In genomic region chr13:37347871-37348595, GRCm38 (mm10) we compare ENCODE assay signal across 15 mouse cellular contexts. TPM values are rescaled to one million over a fixed set of nuclear protein-coding genes. Genes with fewer than 3 reads are reported as not detected.
DNase-seq lines count a peak whose midpoint lies in the region; ATAC-seq and TF ChIP-seq lines count a peak whose summit lies in the region.
"Had no signal": no experiment of that assay in that cellular context is flagged by ENCODE, and none has a peak within 500 bp of the region (broad histone marks: within the 10 kb centered on the region; RNA-seq: fewer than 3 reads in every experiment).

No protein-coding gene starts in this region.

- DNase-seq in lung, postnatal 0 days (ENCODE audit: low spot score) = peak; percentile 21
- no peak for DNase-seq in lung, adult 2 months
- no peak for DNase-seq in gastrocnemius, postnatal 25 days
- no peak for DNase-seq in heart, postnatal 10 days
- DNase-seq: adrenal gland, adult 2 months; cerebellum, adult 2 months; right cerebral cortex, adult 18-20 months; thymus, postnatal 25 days had no signal

- WGBS in lung, postnatal 0 days = 54% methylated on average over 8 of the region's 8 CpGs
- 59% methylated on average over 8 of the region's 8 CpGs for WGBS in lung, adult 2 months
- WGBS in intestine, postnatal 0 days = 75% methylated on average over 8 of the region's 8 CpGs

- H3K4me2 ChIP-seq in lung, postnatal 0 days (replicated peaks; ENCODE audit: low read depth, low read length) = no peak overlapping the region
- no peak overlapping the region for H3K4me2 ChIP-seq in intestine, postnatal 0 days (replicated peaks; ENCODE audit: low read depth)
- H3K4me2 ChIP-seq: embryonic facial prominence, embryonic 13.5 days; hindbrain, embryonic 12.5 days; limb, embryonic 15.5 days; midbrain, embryonic 12.5 days had no signal

- TF ChIP-seq EP300 in lung, postnatal 0 days (IDR thresholded peaks at IDR 0.05) = no peak

- no peaks in the 10 kb centered on the region for H3K27me3 ChIP-seq in lung, postnatal 0 days (replicated peaks; ENCODE audit: insufficient read depth, low read length)
- no peaks in the 10 kb centered on the region for H3K27me3 ChIP-seq in intestine, postnatal 0 days (replicated peaks; ENCODE audit: control insufficient read depth, insufficient read depth, low read length)
- H3K27me3 ChIP-seq: embryonic facial prominence, embryonic 13.5 days; hindbrain, embryonic 12.5 days; limb, embryonic 15.5 days; midbrain, embryonic 12.5 days had no signal

- TF ChIP-seq POLR2A in lung, adult 2 months (IDR thresholded peaks at IDR 0.05; ENCODE audit: borderline replicate concordance, extremely low read depth, low read depth, low read length) = no peak

- no peak overlapping the region for H3K4me3 ChIP-seq in lung, postnatal 0 days (ENCODE audit: low read depth, low read length)
- H3K4me3 ChIP-seq in lung, adult 2 months (replicated peaks; ENCODE audit: extremely low read depth, low read depth, low read length) = no peak overlapping the region
- no peak overlapping the region for H3K4me3 ChIP-seq in intestine, postnatal 0 days (ENCODE audit: low read depth, low read length)
- H3K4me3 ChIP-seq: embryonic facial prominence, embryonic 13.5 days; hindbrain, embryonic 12.5 days; limb, embryonic 15.5 days; midbrain, embryonic 12.5 days had no signal

- H3K27ac ChIP-seq in lung, postnatal 0 days (ENCODE audit: low read length) = peak overlapping the region; percentile 14; the same call in 1 of the 2 replicates
- H3K27ac ChIP-seq in intestine, postnatal 0 days (ENCODE audit: low read depth, low read length) = no peak overlapping the region
- H3K27ac ChIP-seq: embryonic facial prominence, embryonic 13.5 days; hindbrain, embryonic 12.5 days; limb, embryonic 15.5 days; midbrain, embryonic 12.5 days had no signal

- no peak for ATAC-seq in lung, postnatal 0 days
- ATAC-seq in common myeloid progenitor, adult 5-6 weeks (replicated peaks; ENCODE audit: low read depth, poor library complexity, severe bottlenecking) = peak; percentile 75
- ATAC-seq in megakaryocyte progenitor cell, adult 5-6 weeks (replicated peaks; ENCODE audit: poor library complexity) = peak; percentile 71
- ATAC-seq in intestine, postnatal 0 days = no peak

- intact Hi-C loops in heart, postnatal 10 days (cut with DNase I) = no loop called here

- H3K4me1 ChIP-seq in lung, postnatal 0 days (ENCODE audit: insufficient read depth, low read depth, low read length) = no peaks in the 10 kb centered on the region
- H3K4me1 ChIP-seq in lung, adult 2 months (ENCODE audit: control insufficient read depth, insufficient read depth, low read length) = no peaks in the 10 kb centered on the region
- H3K4me1 ChIP-seq in intestine, postnatal 0 days (replicated peaks; ENCODE audit: control insufficient read depth, insufficient read depth, low read length) = no peaks in the 10 kb centered on the region
- H3K4me1 ChIP-seq: hindbrain, embryonic 12.5 days; midbrain, embryonic 12.5 days had no signal

- TF ChIP-seq CTCF in lung, postnatal 0 days (IDR thresholded peaks at IDR 0.05) = no peak
- TF ChIP-seq CTCF in lung, adult 2 months (IDR thresholded peaks at IDR 0.05; ENCODE audit: insufficient read depth, low read length) = no peak
- TF ChIP-seq CTCF in intestine, postnatal 0 days (IDR thresholded peaks at IDR 0.05; ENCODE audit: low read depth) = no peak

- H3K9ac ChIP-seq in lung, postnatal 0 days (replicated peaks; ENCODE audit: low read depth) = no peak overlapping the region
- H3K9ac ChIP-seq in intestine, postnatal 0 days (ENCODE audit: low read depth, low read length) = no peak overlapping the region
- H3K9ac ChIP-seq: embryonic facial prominence, embryonic 13.5 days; hindbrain, embryonic 12.5 days; limb, embryonic 15.5 days; midbrain, embryonic 12.5 days had no signal

- H3K36me3 ChIP-seq in lung, postnatal 0 days (ENCODE audit: insufficient read depth, low read length) = no peaks in the 10 kb centered on the region
- no peaks in the 10 kb centered on the region for H3K36me3 ChIP-seq in intestine, postnatal 0 days (ENCODE audit: control insufficient read depth, insufficient read depth)
- H3K36me3 ChIP-seq: embryonic facial prominence, embryonic 13.5 days; hindbrain, embryonic 12.5 days; limb, embryonic 15.5 days; midbrain, embryonic 12.5 days had no signal

- H3K9me3 ChIP-seq in lung, postnatal 0 days (ENCODE audit: low read length) = no peaks in the 10 kb centered on the region
- H3K9me3 ChIP-seq in intestine, postnatal 0 days (ENCODE audit: control insufficient read depth) = no peaks in the 10 kb centered on the region
- H3K9me3 ChIP-seq: embryonic facial prominence, embryonic 13.5 days; hindbrain, embryonic 12.5 days; limb, embryonic 15.5 days; midbrain, embryonic 12.5 days had no signal

RNA-seq across cellular contexts. Expression of gene Ly86, which starts 3.0 kb away (rescaled TPM):
- polyA plus RNA-seq in lung, postnatal 0 days (2015; fragmentation: Nextera tagmentation; extraction: Ambion mirVana) = 13.8 and 15.5 TPM in 2 replicates
- 6.6 and 6.9 TPM in 2 replicates for polyA plus RNA-seq in lung, adult 2 months (2012; rRNA removed)
- total RNA-seq in common myeloid progenitor, adult 5-6 weeks (2017) = 104 and 113 TPM in 2 replicates
- 177 and 225 TPM in 2 replicates for total RNA-seq in megakaryocyte progenitor cell, adult 5-6 weeks (2015)
- total RNA-seq in megakaryocyte progenitor cell, adult 5-6 weeks (2017) = 136 and 198 TPM in 2 replicates
- total RNA-seq in gastrocnemius, postnatal 25 days (2021) = under 1 TPM; 0.56 to 0.88 TPM
- polyA plus RNA-seq in intestine, postnatal 0 days (2015; fragmentation: Nextera tagmentation; extraction: Ambion mirVana) = 6.7 and 8.3 TPM in 2 replicates
- 1 to 10 TPM; 2.3 TPM for total RNA-seq in heart, postnatal 10 days (2021)

Comparison
In these comparisons a context has a peak if more than half of its experiments do, and no peak if none do; other contexts are left out.
1. ATAC-seq: peak in common myeloid progenitor, adult 5-6 weeks (single experiment) and megakaryocyte progenitor cell, adult 5-6 weeks (single experiment); none in lung, postnatal 0 days (single experiment) and intestine, postnatal 0 days (single experiment).
2. RNA of gene Ly86, which starts 3.0 kb away (total RNA-seq): 136 to 225 TPM in megakaryocyte progenitor cell, adult 5-6 weeks and 104 to 113 TPM in common myeloid progenitor, adult 5-6 weeks; 2.3 TPM in heart, postnatal 10 days and 0.56 to 0.88 TPM in gastrocnemius, postnatal 25 days; every median in the first group is over 10 times any median in the second.